Mouse (Mus musculus) forebrain, embryonic 15.5 days (tissue): Measurements from ENCODE around the gene Ap3d1. TPM values are rescaled to one million over a fixed set of nuclear protein-coding genes. Genes with fewer than 3 reads are reported as not detected.

Source experiments
- ATAC-seq: fragments of 200-750 bp; cut with Nextera tagmentation; replicated peaks from 2 replicates; pipeline ENCODE4 v1.8.0; 2017; ENCODE audit warnings: mild to moderate bottlenecking, moderate TSS enrichment, moderate library complexity
- H3K27ac ChIP-seq: fragments of 300-500 bp; sonication (generic); replicated peaks from 2 replicates; pipeline ENCODE4 v1.5.1; 2015; ENCODE audit warnings: mild to moderate bottlenecking, inconsistent platforms
- H3K27me3 ChIP-seq: fragments of 300-500 bp; sonication (generic); 2 replicates; pipeline ENCODE4 v1.6.1; 2015; ENCODE audit warnings: inconsistent platforms
- H3K36me3 ChIP-seq: fragments of 300-500 bp; sonication (generic); 2 replicates; pipeline ENCODE4 v1.6.1; 2015; ENCODE audit warnings: mild to moderate bottlenecking, inconsistent platforms
- H3K4me1 ChIP-seq: fragments of 300-500 bp; sonication (generic); 2 replicates; pipeline ENCODE4 v1.6.1; 2015; ENCODE audit warnings: inconsistent platforms
- H3K4me2 ChIP-seq: fragments of 300-500 bp; sonication (generic); replicated peaks from 2 replicates; pipeline ENCODE4 v1.6.1; 2015; ENCODE audit warnings: mild to moderate bottlenecking, inconsistent platforms
- H3K4me3 ChIP-seq: fragments of 300-500 bp; sonication (generic); 2 replicates; pipeline ENCODE4 v1.5.1; 2015; ENCODE audit warnings: mild to moderate bottlenecking, inconsistent platforms
- H3K9ac ChIP-seq: fragments of 300-500 bp; sonication (generic); replicated peaks from 2 replicates; pipeline ENCODE4 v1.6.1; 2015; ENCODE audit warnings: mild to moderate bottlenecking, inconsistent platforms
- H3K9me3 ChIP-seq: fragments of 300-500 bp; sonication (generic); 2 replicates; pipeline ENCODE4 v1.6.1; 2016; ENCODE audit warnings: inconsistent platforms
- WGBS: fragments of 180-500 bp; shearing (Covaris S2); methylation state at CpG from one replicate; pipeline ENCODE4 v1.1.7; 2015; ENCODE audit warnings: mixed read lengths; 5-methylcytosine and 5-hydroxymethylcytosine counted together
- polyA plus RNA-seq: library from polyadenylated mRNA; unstranded; fragments of >200 nt; fragmentation: Nextera tagmentation; extraction: Ambion mirVana; gene quantifications from 2 replicates; pipeline ENCODE4 v1.2.1, GENCODE M21; 2015

Ap3d1 gene
- polyA plus RNA-seq, result 98.9 and 103 TPM in 2 replicates

GRCm38 (mm10) chr10:80742180-80742978, at the start of gene Ap3d1:
Ap3d1 (minus strand) TSS chr10:80742264.
- H3K9me3 ChIP-seq, result no peaks in the 10 kb centered on the region
- H3K9ac ChIP-seq, result peak within 1 kb of the TSS; percentile 99
- no peaks in the 10 kb centered on the region for H3K36me3 ChIP-seq
- peaks cover 43% of the 10 kb centered on the region for H3K4me1 ChIP-seq
- peak within 1 kb of the TSS; percentile 96 for H3K4me3 ChIP-seq
- H3K27me3 ChIP-seq, result no peaks in the 10 kb centered on the region
- WGBS, result 3% methylated on average over 25 of the region's 25 CpGs
- H3K4me2 ChIP-seq, result peak within 1 kb of the TSS; percentile 80
- H3K27ac ChIP-seq, result peak within 1 kb of the TSS; percentile 83
- peak; percentile 100 for ATAC-seq

- Histone ChIP-seq H3K9ac (no peak overlapping the region), H3K4me3 (no peak overlapping the region), H3K4me1 (peaks cover 9% of the 10 kb centered on the region), H3K9me3 (no peaks in the 10 kb centered on the region), H3K4me2 (no peak overlapping the region), H3K27me3 (no peaks in the 10 kb centered on the region), H3K36me3 (peaks cover 93% of the 10 kb centered on the region), H3K27ac (0 out of 2 replicates have a peak overlapping the region, but pooled peaks have one; percentile 8)
- WGBS, result 81% methylated on average over 33 of the region's 33 CpGs
- ATAC-seq, result no peak
Observed at GRCm38 (mm10) chr10:80791476-80792174, 49.6 kb upstream of the Ap3d1 start.

- Histone ChIP-seq H3K4me1 (peaks cover 2% of the 10 kb centered on the region; the same call in 1 of the 2 replicates), H3K4me2 (no peak overlapping the region), H3K9ac (no peak overlapping the region), H3K4me3 (no peak overlapping the region), H3K27ac (no peak overlapping the region), H3K27me3 (no peaks in the 10 kb centered on the region), H3K36me3 (peaks cover 93% of the 10 kb centered on the region), H3K9me3 (no peaks in the 10 kb centered on the region)
- no peak for ATAC-seq
- WGBS, result 90% methylated on average over 19 of the region's 19 CpGs
Observed at GRCm38 (mm10) chr10:80790761-80791404, 48.8 kb upstream of the Ap3d1 start.

GRCm38 (mm10) chr10:80787517-80787916, 45.5 kb upstream of the Ap3d1 start:
- no peak overlapping the region for H3K9ac ChIP-seq
- ATAC-seq, result no peak
- WGBS, result 82% methylated on average over 2 of the region's 2 CpGs
- no peak overlapping the region for H3K4me3 ChIP-seq
- no peaks in the 10 kb centered on the region for H3K4me1 ChIP-seq
- H3K4me2 ChIP-seq, result no peak overlapping the region
- H3K27ac ChIP-seq, result no peak overlapping the region
- H3K27me3 ChIP-seq, result no peaks in the 10 kb centered on the region
- H3K36me3 ChIP-seq, result peaks cover 96% of the 10 kb centered on the region
- H3K9me3 ChIP-seq, result no peaks in the 10 kb centered on the region

GRCm38 (mm10) chr10:80785963-80786362, 43.9 kb upstream of the Ap3d1 start:
- Histone ChIP-seq H3K27me3 (no peaks in the 10 kb centered on the region), H3K27ac (no peak overlapping the region), H3K4me2 (no peak overlapping the region), H3K4me3 (no peak overlapping the region), H3K9me3 (no peaks in the 10 kb centered on the region), H3K36me3 (peaks cover 95% of the 10 kb centered on the region), H3K9ac (no peak overlapping the region), H3K4me1 (no peaks in the 10 kb centered on the region)
- ATAC-seq, result no peak
- 94% methylated on average over 11 of the region's 11 CpGs for WGBS

- H3K9me3 ChIP-seq, result no peaks in the 10 kb centered on the region
- no peak overlapping the region for H3K4me3 ChIP-seq
- peaks cover 94% of the 10 kb centered on the region for H3K36me3 ChIP-seq
- no peak overlapping the region for H3K27ac ChIP-seq
- no peaks in the 10 kb centered on the region for H3K4me1 ChIP-seq
- no peak for ATAC-seq
- 79% methylated on average over 12 of the region's 12 CpGs for WGBS
- H3K4me2 ChIP-seq, result no peak overlapping the region
- H3K9ac ChIP-seq, result no peak overlapping the region
- no peaks in the 10 kb centered on the region for H3K27me3 ChIP-seq
Observed at GRCm38 (mm10) chr10:80784871-80785270, 42.8 kb upstream of the Ap3d1 start.

- Histone ChIP-seq H3K4me1 (no peaks in the 10 kb centered on the region), H3K27ac (no peak overlapping the region), H3K4me2 (no peak overlapping the region), H3K9ac (no peak overlapping the region), H3K27me3 (no peaks in the 10 kb centered on the region), H3K36me3 (peaks cover 96% of the 10 kb centered on the region), H3K9me3 (no peaks in the 10 kb centered on the region), H3K4me3 (no peak overlapping the region)
- ATAC-seq, result no peak
- WGBS, result 93% methylated on average over 2 of the region's 2 CpGs
Observed at GRCm38 (mm10) chr10:80784302-80784701, 42.2 kb upstream of the Ap3d1 start.

- ATAC-seq, result no peak
- Histone ChIP-seq H3K36me3 (peaks cover 91% of the 10 kb centered on the region), H3K9ac (no peak overlapping the region), H3K27me3 (no peaks in the 10 kb centered on the region), H3K9me3 (no peaks in the 10 kb centered on the region), H3K4me1 (peaks cover under 1% of the 10 kb centered on the region), H3K4me3 (no peak overlapping the region), H3K4me2 (no peak overlapping the region), H3K27ac (no peak overlapping the region)
Observed at GRCm38 (mm10) chr10:80779565-80779964, 37.5 kb upstream of the Ap3d1 start.

- Histone ChIP-seq H3K27ac (no peak overlapping the region), H3K9ac (no peak overlapping the region), H3K36me3 (peaks cover 88% of the 10 kb centered on the region), H3K4me3 (no peak overlapping the region), H3K27me3 (no peaks in the 10 kb centered on the region), H3K4me1 (peaks cover 10% of the 10 kb centered on the region), H3K4me2 (no peak overlapping the region), H3K9me3 (no peaks in the 10 kb centered on the region)
- WGBS, result 93% methylated on average over 5 of the region's 5 CpGs
- no peak for ATAC-seq
Observed at GRCm38 (mm10) chr10:80777123-80777522, 35.1 kb upstream of the Ap3d1 start.

- ATAC-seq, result no peak
- WGBS, result 85% methylated on average over 6 of the region's 6 CpGs
Observed at GRCm38 (mm10) chr10:80776358-80776869, 34.4 kb upstream of the Ap3d1 start.

GRCm38 (mm10) chr10:80775731-80776130, 33.7 kb upstream of the Ap3d1 start:
- H3K9ac ChIP-seq, result no peak overlapping the region
- no peak overlapping the region for H3K27ac ChIP-seq
- no peak overlapping the region for H3K4me3 ChIP-seq
- H3K4me1 ChIP-seq, result peaks cover 10% of the 10 kb centered on the region
- peaks cover 89% of the 10 kb centered on the region for H3K36me3 ChIP-seq
- H3K27me3 ChIP-seq, result no peaks in the 10 kb centered on the region
- H3K9me3 ChIP-seq, result no peaks in the 10 kb centered on the region
- H3K4me2 ChIP-seq, result no peak overlapping the region
- ATAC-seq, result no peak
- WGBS, result 86% methylated on average over 4 of the region's 4 CpGs

More at GRCm38 (mm10) chr10:80776358-80776869, 34.4 kb upstream of the Ap3d1 start:
- H3K9me3 ChIP-seq, result no peaks in the 10 kb centered on the region
- no peak overlapping the region for H3K27ac ChIP-seq
- H3K4me3 ChIP-seq, result no peak overlapping the region
- no peak overlapping the region for H3K9ac ChIP-seq
- no peak overlapping the region for H3K4me2 ChIP-seq
- H3K27me3 ChIP-seq, result no peaks in the 10 kb centered on the region
- H3K4me1 ChIP-seq, result peaks cover 10% of the 10 kb centered on the region
- peaks cover 88% of the 10 kb centered on the region for H3K36me3 ChIP-seq

GRCm38 (mm10) chr10:80774981-80775380, 32.9 kb upstream of the Ap3d1 start:
- ATAC-seq, result no peak; the same call in none of the 2 replicates
- Histone ChIP-seq H3K4me3 (no peak overlapping the region), H3K4me1 (peaks cover 10% of the 10 kb centered on the region), H3K36me3 (peaks cover 90% of the 10 kb centered on the region), H3K4me2 (no peak overlapping the region), H3K9me3 (no peaks in the 10 kb centered on the region), H3K9ac (no peak overlapping the region), H3K27me3 (no peaks in the 10 kb centered on the region), H3K27ac (peak overlapping the region; percentile 63; the same call in 1 of the 2 replicates)
- WGBS, result 92% methylated on average over 4 of the region's 4 CpGs
